Mouse (Mus musculus) limb, embryonic 14.5 days (tissue): ENCODE measurements at regions not wholly inside any gene's neighbourhood (a gene's known extent, or its start where the extent isn't known, plus 50 kb on each side); places are given as distances from the start of the nearest gene placed in this dataset.

ENCODE experiments used
- ATAC-seq: fragments of 200-750 bp; cut with Nextera tagmentation; 2 replicates; pipeline ENCODE4 v1.8.0; 2017; ENCODE audit warnings: low read depth, moderate number of reproducible peaks, moderate TSS enrichment; ENCODE audit not compliant: low FRiP score
- DNase-seq: peaks from one replicate; pipeline ENCODE4 v3.0.0-alpha.2; 2015; ENCODE audit warnings: low spot score
- H3K27ac ChIP-seq: fragments of 300-500 bp; sonication (generic); replicated peaks from 2 replicates; pipeline ENCODE4 v1.5.1; 2014; ENCODE audit warnings: low read depth, mild to moderate bottlenecking, low read length, moderate library complexity, mixed read lengths
- H3K27me3 ChIP-seq: fragments of 300-500 bp; sonication (generic); 2 replicates; pipeline ENCODE4 v1.6.1; 2014; ENCODE audit warnings: low read length, mixed read lengths; ENCODE audit not compliant: control insufficient read depth, insufficient read depth
- H3K36me3 ChIP-seq: fragments of 300-500 bp; sonication (generic); 2 replicates; pipeline ENCODE4 v1.6.1; 2014; ENCODE audit warnings: mild to moderate bottlenecking, low read length, moderate library complexity, mixed read lengths; ENCODE audit not compliant: control insufficient read depth, insufficient read depth
- H3K4me1 ChIP-seq: fragments of 300-500 bp; sonication (generic); 2 replicates; pipeline ENCODE4 v1.6.1; 2014; ENCODE audit warnings: antibody characterized with exemption, low read length, mixed read lengths; ENCODE audit not compliant: control insufficient read depth, insufficient read depth
- H3K4me2 ChIP-seq: fragments of 300-500 bp; sonication (generic); replicated peaks from 2 replicates; pipeline ENCODE4 v1.6.1; 2014; ENCODE audit warnings: low read depth, mild to moderate bottlenecking, low read length, moderate library complexity; ENCODE audit not compliant: severe bottlenecking
- H3K4me3 ChIP-seq: fragments of 300-500 bp; sonication (generic); replicated peaks from 2 replicates; pipeline ENCODE4 v1.5.1; 2014; ENCODE audit warnings: low read length
- H3K9ac ChIP-seq: fragments of 300-500 bp; sonication (generic); 2 replicates; pipeline ENCODE4 v1.6.1; 2014; ENCODE audit warnings: mild to moderate bottlenecking, low read depth, low read length, moderate library complexity; ENCODE audit not compliant: severe bottlenecking
- H3K9me3 ChIP-seq: fragments of 300-500 bp; sonication (generic); 2 replicates; pipeline ENCODE4 v1.6.1; 2016; ENCODE audit warnings: low read length; ENCODE audit not compliant: control insufficient read depth
- POLR2A ChIP-seq: fragments of 200-500 bp; IDR thresholded peaks from 2 replicates; pipeline ENCODE4 v1.8.0; 2012; ENCODE audit warnings: inconsistent platforms, mild to moderate bottlenecking, moderate library complexity, borderline replicate concordance; ENCODE audit not compliant: insufficient read depth, insufficient read length; ENCODE audit errors: extremely low read depth
- WGBS: fragments of 180-500 bp; shearing (Covaris S2); extraction: QIAGEN DNeasy Blood & Tissue Kit; methylation state at CpG from one replicate; pipeline ENCODE4 v1.1.7; 2014; 5-methylcytosine and 5-hydroxymethylcytosine counted together

DNA sequence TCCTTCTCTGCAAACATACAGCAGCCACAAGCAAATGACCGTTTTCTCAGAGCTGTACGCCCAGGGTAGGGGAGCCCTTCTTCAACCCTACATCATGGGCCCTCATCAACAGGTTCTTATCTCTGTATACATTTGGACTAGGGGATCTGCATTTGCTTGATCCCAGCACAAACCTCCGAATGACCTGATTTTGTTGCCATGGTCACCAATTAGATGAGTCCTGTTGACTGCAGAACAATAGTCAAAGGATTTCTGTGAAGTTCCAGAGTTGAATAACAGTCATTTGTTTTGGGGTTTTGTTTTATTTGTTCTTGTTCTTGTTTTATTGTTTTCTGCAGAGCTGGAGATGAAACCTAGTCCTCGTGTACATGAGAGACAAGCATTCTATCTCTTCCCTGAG, 340.6 kb downstream of the Rps6kc1 start:
- ATAC-seq, result no peak
- DNase-seq, result no peak
- H3K27ac ChIP-seq, result no peak overlapping the region
- no peak overlapping the region for H3K9ac ChIP-seq
- WGBS, result 58% methylated on average over 4 of the region's 4 CpGs
- no peak for TF ChIP-seq POLR2A
- H3K4me3 ChIP-seq, result no peak overlapping the region
- H3K4me1 ChIP-seq, result no peaks in the 10 kb centered on the region
- no peak overlapping the region for H3K4me2 ChIP-seq
- H3K36me3 ChIP-seq, result no peaks in the 10 kb centered on the region
- H3K9me3 ChIP-seq, result no peaks in the 10 kb centered on the region
- H3K27me3 ChIP-seq, result no peaks in the 10 kb centered on the region

DNA sequence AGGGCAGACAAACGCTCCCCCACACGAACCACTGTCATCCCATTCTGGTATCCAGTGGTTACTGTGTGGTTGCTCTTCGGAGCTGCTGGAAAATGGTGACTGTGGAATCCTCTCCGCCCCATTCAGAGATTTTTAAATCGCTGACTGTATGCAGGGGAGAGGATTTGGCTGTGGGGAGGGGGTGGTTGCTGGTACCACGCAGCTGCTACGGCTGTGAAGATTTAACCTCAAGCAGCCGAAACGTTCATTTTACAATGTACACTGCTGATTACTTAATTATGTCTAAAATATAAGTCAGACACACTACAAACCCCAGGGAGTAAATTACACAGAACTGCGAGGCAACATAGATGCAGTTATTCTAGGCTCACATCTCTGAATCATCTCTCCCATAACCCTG, 341.0 kb downstream of the Rps6kc1 start:
- no peak for TF ChIP-seq POLR2A
- H3K4me3 ChIP-seq, result no peak overlapping the region
- DNase-seq (no peak), ATAC-seq (no peak)
- no peaks in the 10 kb centered on the region for H3K4me1 ChIP-seq
- H3K9ac ChIP-seq, result no peak overlapping the region
- WGBS, result 67% methylated on average over 10 of the region's 10 CpGs
- H3K9me3 ChIP-seq, result no peaks in the 10 kb centered on the region
- H3K27ac ChIP-seq, result no peak overlapping the region
- H3K36me3 ChIP-seq, result no peaks in the 10 kb centered on the region
- H3K4me2 ChIP-seq, result no peak overlapping the region
- no peaks in the 10 kb centered on the region for H3K27me3 ChIP-seq

- ATAC-seq, result no peak
- no peak for TF ChIP-seq POLR2A
- Histone ChIP-seq H3K27ac (no peak overlapping the region), H3K4me1 (no peaks in the 10 kb centered on the region), H3K4me2 (no peak overlapping the region), H3K27me3 (no peaks in the 10 kb centered on the region), H3K4me3 (no peak overlapping the region), H3K9me3 (no peaks in the 10 kb centered on the region), H3K9ac (no peak overlapping the region), H3K36me3 (no peaks in the 10 kb centered on the region)
- WGBS, result 84% methylated on average over 7 of the region's 7 CpGs
- no peak for DNase-seq
These were observed 344.8 kb downstream of the Rps6kc1 start for GRCm38 (mm10) chr1:190566744-190567143.

DNA sequence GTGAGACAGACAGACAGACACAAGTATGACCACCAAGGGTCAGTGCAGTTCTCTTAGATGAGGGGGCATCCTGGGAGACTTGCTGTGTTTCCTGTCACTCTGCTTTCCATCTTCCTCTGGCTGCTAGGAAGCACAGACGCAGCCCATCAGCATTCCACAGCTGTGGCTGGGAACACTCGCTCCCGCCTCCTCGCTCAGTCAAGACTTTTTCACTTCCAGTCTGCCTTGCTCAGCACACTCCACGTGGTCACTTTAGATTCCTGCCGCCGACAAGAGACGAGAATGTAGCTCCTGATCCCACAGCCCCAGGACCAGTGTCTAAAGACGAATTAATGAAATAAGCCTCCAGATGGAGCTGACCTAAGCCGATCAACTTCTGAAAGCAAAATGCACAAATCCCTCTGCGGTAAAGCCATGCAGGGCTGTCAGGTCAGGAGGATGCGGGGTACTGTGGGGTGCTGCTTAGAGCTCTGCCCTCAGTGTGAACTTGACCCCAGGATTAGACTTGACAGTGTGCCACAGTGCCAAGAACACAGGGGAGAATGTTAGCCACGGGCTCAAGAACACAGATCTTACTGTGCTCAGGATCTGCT, 348.6 kb downstream of the Rps6kc1 start:
- Histone ChIP-seq H3K4me2 (no peak overlapping the region), H3K9me3 (no peaks in the 10 kb centered on the region), H3K36me3 (no peaks in the 10 kb centered on the region), H3K9ac (no peak overlapping the region), H3K4me1 (no peaks in the 10 kb centered on the region), H3K27me3 (no peaks in the 10 kb centered on the region), H3K27ac (no peak overlapping the region), H3K4me3 (no peak overlapping the region)
- DNase-seq (peak; percentile 4), ATAC-seq (no peak)
- no peak for TF ChIP-seq POLR2A
- WGBS, result 37% methylated on average over 13 of the region's 13 CpGs

- Histone ChIP-seq H3K36me3 (no peaks in the 10 kb centered on the region), H3K4me3 (no peak overlapping the region), H3K27ac (no peak overlapping the region), H3K4me2 (no peak overlapping the region), H3K9me3 (no peaks in the 10 kb centered on the region), H3K4me1 (no peaks in the 10 kb centered on the region), H3K27me3 (no peaks in the 10 kb centered on the region), H3K9ac (no peak overlapping the region)
- no peak for DNase-seq
- no peak for ATAC-seq
- WGBS, result 56% methylated on average over 9 of the region's 9 CpGs
- no peak for TF ChIP-seq POLR2A
These were observed 351.5 kb downstream of the Rps6kc1 start for GRCm38 (mm10) chr1:190560086-190560485.

GRCm38 (mm10) chr1:190541892-190542291, 369.7 kb downstream of the Rps6kc1 start:
- DNase-seq (no peak), ATAC-seq (no peak)
- Histone ChIP-seq H3K9ac (no peak overlapping the region), H3K4me1 (no peaks in the 10 kb centered on the region), H3K4me3 (no peak overlapping the region), H3K4me2 (no peak overlapping the region), H3K27ac (no peak overlapping the region), H3K9me3 (no peaks in the 10 kb centered on the region), H3K27me3 (no peaks in the 10 kb centered on the region), H3K36me3 (no peaks in the 10 kb centered on the region)
- 61% methylated on average over 2 of the region's 2 CpGs for WGBS
- TF ChIP-seq POLR2A, result no peak
